Mouse (Mus musculus) thymus, adult 2 months (tissue): ENCODE data around the gene Zc3h15. TPM values are rescaled to one million over a fixed set of nuclear protein-coding genes. Genes with fewer than 3 reads are reported as not detected.

Source experiments
- DNase-seq: peaks from one replicate; pipeline ENCODE4 v3.0.0; 2021
- H3K27ac ChIP-seq: fragments of 200-500 bp; 2 replicates; pipeline ENCODE4 v1.5.1; 2012; ENCODE audit warnings: low read length, control low read depth; ENCODE audit not compliant: control insufficient read depth, insufficient read depth
- H3K27me3 ChIP-seq: fragments of 200-500 bp; 2 replicates; pipeline ENCODE4 v1.6.1; 2012; ENCODE audit warnings: mild to moderate bottlenecking, low read length, moderate library complexity, mixed read lengths; ENCODE audit not compliant: control insufficient read depth, insufficient read depth
- H3K36me3 ChIP-seq: fragments of 200-500 bp; 2 replicates; pipeline ENCODE4 v1.6.1; 2012; ENCODE audit warnings: mild to moderate bottlenecking, low read length, moderate library complexity; ENCODE audit not compliant: control insufficient read depth, insufficient read depth
- H3K4me1 ChIP-seq: fragments of 200-500 bp; replicated peaks from 2 replicates; pipeline ENCODE4 v1.6.1; 2012; ENCODE audit warnings: low read length; ENCODE audit not compliant: control insufficient read depth, insufficient read depth
- H3K4me3 ChIP-seq: fragments of 200-500 bp; 2 replicates; pipeline ENCODE4 v1.5.1; 2012; ENCODE audit warnings: mild to moderate bottlenecking, low read length, control low read depth, moderate library complexity; ENCODE audit not compliant: control insufficient read depth, insufficient read depth
- CTCF ChIP-seq: fragments of 200-500 bp; IDR thresholded peaks from 2 replicates; pipeline ENCODE4 v1.5.1; 2012; ENCODE audit warnings: mild to moderate bottlenecking, control low read depth, low read length, moderate library complexity, borderline replicate concordance; ENCODE audit not compliant: control insufficient read depth, poor library complexity, insufficient read depth; ENCODE audit errors: extremely low read depth
- POLR2A ChIP-seq: fragments of 200-500 bp; IDR thresholded peaks from 2 replicates; pipeline ENCODE4 v1.6.1; 2012; ENCODE audit warnings: mild to moderate bottlenecking, low read length, control low read depth, moderate library complexity; ENCODE audit not compliant: control insufficient read depth, poor library complexity, insufficient read depth; ENCODE audit errors: extremely low read depth
- WGBS: fragments of 180-500 bp; shearing (Covaris S2); methylation state at CpG from one replicate; pipeline ENCODE4 v1.1.7; 2018; 5-methylcytosine and 5-hydroxymethylcytosine counted together
- polyA plus RNA-seq: library from polyadenylated mRNA; depleted of rRNA; stranded (reverse); fragments of >200 nt; gene quantifications from 2 replicates; pipeline ENCODE4 v1.2.3, GENCODE M21; 2012

The Zc3h15 gene
- polyA plus RNA-seq, 1 experiment, result 19.8 TPM

DNA sequence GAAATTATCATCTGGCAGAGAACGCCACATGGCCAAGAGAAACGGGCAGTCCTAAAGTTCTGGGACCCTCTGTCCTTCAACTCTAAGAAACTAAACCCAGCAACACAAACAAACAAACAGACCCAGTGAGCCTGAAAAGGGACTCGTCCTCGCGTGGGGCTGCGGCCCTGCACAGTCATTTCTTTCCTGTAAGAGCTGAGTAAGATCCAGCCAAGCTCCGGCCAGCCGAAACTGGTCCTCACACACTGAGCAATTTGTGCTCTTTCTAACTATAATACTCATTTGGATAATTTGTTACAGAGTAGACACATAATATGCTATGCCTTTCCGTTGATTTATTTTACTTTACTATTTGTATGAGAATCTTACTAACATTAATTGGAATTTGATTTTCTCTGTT lies 17.4 kb upstream of the Zc3h15 start:
- WGBS, result 91% methylated on average over 9 of the region's 9 CpGs
- no peak for DNase-seq
- H3K27ac ChIP-seq, result no peak overlapping the region
- TF ChIP-seq CTCF, result no peak
- TF ChIP-seq POLR2A, result no peak
- H3K36me3 ChIP-seq, result no peaks in the 10 kb centered on the region
- H3K4me1 ChIP-seq, result no peaks in the 10 kb centered on the region
- no peaks in the 10 kb centered on the region for H3K27me3 ChIP-seq
- H3K4me3 ChIP-seq, result no peak overlapping the region

- no peaks in the 10 kb centered on the region for H3K27me3 ChIP-seq
- no peaks in the 10 kb centered on the region for H3K36me3 ChIP-seq
- 67% methylated on average over 9 of the region's 9 CpGs for WGBS
- TF ChIP-seq POLR2A, result no peak
- DNase-seq, result no peak
- no peaks in the 10 kb centered on the region for H3K4me1 ChIP-seq
- H3K27ac ChIP-seq, result no peak overlapping the region
- no peak overlapping the region for H3K4me3 ChIP-seq
These were observed 16.7 kb upstream of the Zc3h15 start for GRCm38 (mm10) chr2:83627495-83627894.

GRCm38 (mm10) chr2:83627932-83628331 lies 16.3 kb upstream of the Zc3h15 start:
- H3K4me1 ChIP-seq, result no peaks in the 10 kb centered on the region
- H3K27me3 ChIP-seq, result no peaks in the 10 kb centered on the region
- TF ChIP-seq POLR2A (no peak), CTCF (no peak)
- no peak overlapping the region for H3K27ac ChIP-seq
- WGBS, result 95% methylated on average over 6 of the region's 6 CpGs
- no peak for DNase-seq
- no peaks in the 10 kb centered on the region for H3K36me3 ChIP-seq
- no peak overlapping the region for H3K4me3 ChIP-seq

DNA sequence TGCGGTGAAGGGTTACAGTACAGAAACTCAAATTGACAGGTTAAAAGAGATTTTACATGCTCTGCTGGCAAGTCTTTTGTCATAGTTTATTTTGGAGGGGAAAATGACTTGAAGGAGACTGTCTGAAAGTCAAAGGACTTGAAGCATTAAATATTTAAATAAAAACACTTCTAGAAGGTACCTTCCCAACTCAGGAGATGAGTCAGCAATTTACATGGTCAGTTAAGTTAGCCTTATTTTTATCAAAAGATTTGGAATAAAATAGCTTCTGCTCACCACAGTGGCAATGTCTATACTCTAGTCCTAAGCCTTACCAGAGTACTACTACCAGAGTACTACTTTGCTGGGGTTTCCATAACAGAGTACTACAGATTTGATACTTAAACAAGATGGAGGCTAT lies 2.2 kb upstream of the Zc3h15 start:
- TF ChIP-seq CTCF (no peak), POLR2A (no peak)
- 96% methylated on average over 1 of the region's 1 CpGs for WGBS

GRCm38 (mm10) chr2:83648916-83649315 lies 4.7 kb downstream of the Zc3h15 start:
- DNase-seq, result no peak

More for the DNA sequence above, 2.2 kb upstream of the Zc3h15 start:
- DNase-seq, result no peak
- Histone ChIP-seq H3K27me3 (no peaks in the 10 kb centered on the region), H3K36me3 (no peaks in the 10 kb centered on the region), H3K27ac (no peak overlapping the region), H3K4me3 (no peak overlapping the region), H3K4me1 (no peaks in the 10 kb centered on the region)

DNA sequence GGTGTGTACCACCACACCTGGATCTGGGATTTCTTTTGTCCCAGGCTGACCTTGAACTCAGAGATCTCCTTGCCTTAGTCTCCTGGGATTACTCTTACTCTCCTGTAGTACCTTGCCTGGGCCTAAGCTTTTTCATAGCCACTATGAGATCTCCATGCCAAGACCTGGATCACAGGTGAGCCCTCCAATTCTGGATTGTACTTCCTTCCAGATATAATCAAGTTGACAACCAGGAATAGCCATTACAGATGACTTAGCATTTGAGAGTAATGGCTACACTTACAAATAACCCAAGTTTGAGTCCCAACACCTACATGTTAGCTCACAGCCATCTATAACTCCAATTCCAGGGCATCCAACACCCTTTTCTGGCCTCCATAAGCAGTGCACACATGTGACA lies 8.4 kb downstream of the Zc3h15 start:
- no peak overlapping the region for H3K4me3 ChIP-seq
- TF ChIP-seq POLR2A, result no peak
- no peak for TF ChIP-seq CTCF
- H3K36me3 ChIP-seq, result no peaks in the 10 kb centered on the region; the same call in 1 of the 2 replicates
- H3K27me3 ChIP-seq, result no peaks in the 10 kb centered on the region
- H3K4me1 ChIP-seq, result no peaks in the 10 kb centered on the region; the same call in 1 of the 2 replicates
- H3K27ac ChIP-seq, result no peak overlapping the region
- no peak for DNase-seq

More at GRCm38 (mm10) chr2:83648916-83649315, 4.7 kb downstream of the Zc3h15 start:
- no peaks in the 10 kb centered on the region; the same call in 1 of the 2 replicates for H3K4me1 ChIP-seq
- H3K4me3 ChIP-seq, result no peak overlapping the region
- H3K36me3 ChIP-seq, result no peaks in the 10 kb centered on the region
- no peaks in the 10 kb centered on the region for H3K27me3 ChIP-seq
- no peak overlapping the region for H3K27ac ChIP-seq
- TF ChIP-seq CTCF, result no peak
- no peak for TF ChIP-seq POLR2A
- WGBS, result 88% methylated on average over 9 of the region's 9 CpGs

GRCm38 (mm10) chr2:83659279-83659678 lies 15.0 kb downstream of the Zc3h15 start:
- Histone ChIP-seq H3K27ac (no peak overlapping the region), H3K27me3 (no peaks in the 10 kb centered on the region), H3K4me3 (no peak overlapping the region), H3K4me1 (no peaks in the 10 kb centered on the region), H3K36me3 (peaks cover 35% of the 10 kb centered on the region)
- 87% methylated on average over 3 of the region's 3 CpGs for WGBS
- DNase-seq, result no peak
- TF ChIP-seq POLR2A, result no peak
- TF ChIP-seq CTCF, result no peak
